Mouse (Mus musculus): ENCODE measurements around the gene Gpx6.

Gpx6 gene

DNA sequence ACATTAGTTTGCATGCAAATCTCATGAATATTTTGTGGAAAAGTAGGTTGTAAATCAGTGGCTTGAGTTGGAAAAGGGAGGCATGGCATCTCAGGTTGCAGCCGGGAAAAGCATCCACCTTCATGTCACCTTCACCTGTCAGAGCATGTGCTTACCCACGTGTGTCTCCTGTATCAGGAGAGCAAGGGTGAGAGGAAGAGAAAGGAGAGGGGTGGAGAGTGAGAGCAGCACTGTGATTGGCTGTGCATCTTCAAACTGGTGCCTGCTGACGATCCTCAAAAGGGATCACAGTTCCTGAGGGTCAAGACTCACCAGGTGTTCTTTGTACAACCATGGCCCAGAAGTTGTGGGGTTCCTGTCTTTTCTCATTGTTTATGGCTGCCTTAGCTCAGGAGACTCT lies at the start of gene Gpx6:
Gene Gpx6, plus strand, starts transcription at position 200 of the 400 bp plus-strand sequence.
- no peak for DNase-seq (ENCODE audit: low spot score)

DNA sequence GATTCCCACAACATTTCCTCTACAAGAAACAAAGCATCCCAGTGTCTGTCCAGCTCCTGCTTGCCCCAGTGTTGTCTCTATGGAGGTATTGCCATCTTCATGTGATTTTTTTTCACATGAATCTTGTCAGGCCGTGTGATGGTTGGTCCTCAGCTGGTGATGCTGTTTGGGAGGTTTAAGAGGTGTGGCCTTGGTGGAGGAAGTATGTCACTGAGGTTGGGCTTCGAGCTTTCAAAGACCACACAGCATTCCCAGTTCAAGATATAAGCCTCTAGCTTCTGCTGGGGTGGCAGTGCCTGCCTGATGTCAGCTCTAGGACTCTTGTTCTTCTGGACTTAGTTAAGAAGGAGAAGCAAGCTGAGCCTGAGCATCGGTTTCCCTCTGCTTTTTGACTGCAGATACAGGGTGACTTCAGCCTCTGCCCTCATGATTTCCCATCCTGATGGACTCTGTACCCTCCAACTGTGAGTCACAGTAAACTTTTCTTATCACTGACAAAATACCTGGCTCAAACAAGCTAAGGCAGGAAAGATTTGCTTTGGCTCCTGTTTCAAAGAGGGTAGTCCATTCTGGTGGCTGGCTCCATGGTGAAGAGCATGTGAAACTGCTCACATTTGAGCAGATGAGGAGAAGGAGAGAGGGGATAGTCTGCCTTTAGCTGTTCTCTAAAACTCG lies 49.0 kb upstream of the Gpx6 start:
- DNase-seq (ENCODE audit: low spot score) = no peak

DNA sequence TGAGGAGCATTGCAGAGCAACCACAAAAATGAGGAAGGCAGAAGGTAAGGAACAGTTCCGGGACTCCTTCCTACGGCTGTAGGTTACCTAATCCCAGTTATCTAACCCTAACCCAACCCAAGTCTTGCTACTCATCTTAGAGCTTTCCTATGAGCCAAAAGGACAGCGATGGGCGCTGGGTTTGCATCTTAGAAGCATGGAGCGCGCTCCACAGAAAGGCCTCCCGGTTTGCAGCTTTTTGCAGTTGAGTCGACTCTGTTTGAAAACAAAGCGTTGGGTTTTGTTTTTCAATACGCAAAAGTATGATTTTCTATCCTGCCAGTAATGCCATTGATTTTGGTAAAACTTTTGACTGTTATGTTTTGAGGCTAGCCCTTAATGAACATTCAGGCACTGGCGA lies 48.0 kb upstream of the Gpx6 start:
- DNase-seq (ENCODE audit: low spot score) = no peak

DNA sequence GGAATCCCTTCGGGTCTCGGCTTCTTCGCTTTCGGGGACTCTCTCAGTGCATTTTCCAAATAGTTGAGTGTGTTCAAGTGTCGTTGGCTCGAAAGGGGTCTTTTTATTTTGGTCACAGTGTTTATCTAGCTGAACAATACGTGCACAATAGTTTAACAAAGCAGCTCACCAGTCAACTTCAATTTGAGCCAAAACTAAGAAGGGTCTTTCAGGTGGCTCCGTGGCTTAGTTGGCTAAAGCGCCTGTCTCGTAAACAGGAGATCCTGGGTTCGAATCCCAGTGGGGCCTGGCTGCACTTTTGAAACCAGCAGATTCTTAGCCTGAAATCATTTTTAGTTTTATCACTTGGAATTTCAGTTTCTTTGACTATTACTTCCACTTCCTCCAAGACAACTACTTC lies 47.6 kb upstream of the Gpx6 start:
- no peak for DNase-seq (ENCODE audit: low spot score)

DNA sequence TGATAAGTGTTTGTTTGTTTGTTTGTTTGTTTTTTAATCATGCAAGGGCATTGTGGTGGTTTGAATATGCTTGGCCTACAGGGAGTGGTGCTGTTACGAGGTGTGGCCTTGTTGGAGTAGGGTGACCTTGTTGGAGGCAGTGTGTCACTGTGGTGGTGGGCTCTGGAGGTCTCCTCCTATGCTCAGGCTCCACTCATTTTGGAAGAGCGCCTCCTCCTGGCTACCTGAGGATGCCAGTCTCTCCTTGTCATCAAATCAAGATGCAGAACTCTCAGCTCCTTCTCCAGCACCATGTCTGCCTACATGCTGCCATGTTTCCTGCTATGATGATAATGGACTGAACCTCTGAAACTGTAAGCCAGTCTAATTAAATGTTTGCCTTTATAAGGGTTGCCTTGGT lies 46.2 kb upstream of the Gpx6 start:
- no peak for DNase-seq (ENCODE audit: low spot score)

DNA sequence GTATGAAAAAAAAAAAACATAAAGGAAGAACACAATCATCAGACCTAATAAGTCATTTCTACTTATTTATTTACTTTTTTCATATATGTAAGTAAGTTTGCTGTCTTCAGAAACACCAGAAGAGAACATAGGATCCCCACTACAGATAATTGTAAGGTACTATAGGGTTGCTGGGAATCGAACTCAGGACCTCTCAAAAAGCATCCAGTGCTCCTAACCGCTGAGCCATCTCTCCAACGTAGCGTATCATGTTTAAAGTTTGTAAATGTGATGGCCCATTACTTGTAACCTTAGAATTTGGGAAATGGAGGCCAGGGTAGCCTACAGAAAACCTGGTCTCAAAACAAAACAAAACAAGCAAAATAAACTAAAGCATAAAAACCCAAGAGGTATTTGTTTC lies 44.4 kb upstream of the Gpx6 start:
- DNase-seq (ENCODE audit: low spot score) = no peak

DNA sequence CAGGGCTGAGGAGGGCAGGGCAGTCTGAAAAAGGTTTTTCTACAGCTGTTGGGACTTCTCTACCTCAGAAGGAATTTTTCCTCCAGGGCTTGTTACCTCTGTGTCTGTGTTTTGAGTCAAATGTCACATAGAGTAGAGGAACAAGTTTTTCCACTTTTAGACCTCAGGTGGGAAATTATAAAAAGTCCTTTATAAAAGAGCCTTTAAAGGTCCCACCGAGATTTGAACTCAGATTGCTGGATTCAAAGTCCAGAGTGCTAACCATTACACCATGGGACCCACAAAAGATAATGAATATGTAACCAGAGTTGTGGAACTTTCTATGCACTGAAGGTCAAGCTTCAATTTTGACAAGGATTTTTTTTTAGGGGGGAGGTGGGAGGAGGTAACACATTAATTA lies 43.7 kb upstream of the Gpx6 start:
- no peak for DNase-seq (ENCODE audit: low spot score)

DNA sequence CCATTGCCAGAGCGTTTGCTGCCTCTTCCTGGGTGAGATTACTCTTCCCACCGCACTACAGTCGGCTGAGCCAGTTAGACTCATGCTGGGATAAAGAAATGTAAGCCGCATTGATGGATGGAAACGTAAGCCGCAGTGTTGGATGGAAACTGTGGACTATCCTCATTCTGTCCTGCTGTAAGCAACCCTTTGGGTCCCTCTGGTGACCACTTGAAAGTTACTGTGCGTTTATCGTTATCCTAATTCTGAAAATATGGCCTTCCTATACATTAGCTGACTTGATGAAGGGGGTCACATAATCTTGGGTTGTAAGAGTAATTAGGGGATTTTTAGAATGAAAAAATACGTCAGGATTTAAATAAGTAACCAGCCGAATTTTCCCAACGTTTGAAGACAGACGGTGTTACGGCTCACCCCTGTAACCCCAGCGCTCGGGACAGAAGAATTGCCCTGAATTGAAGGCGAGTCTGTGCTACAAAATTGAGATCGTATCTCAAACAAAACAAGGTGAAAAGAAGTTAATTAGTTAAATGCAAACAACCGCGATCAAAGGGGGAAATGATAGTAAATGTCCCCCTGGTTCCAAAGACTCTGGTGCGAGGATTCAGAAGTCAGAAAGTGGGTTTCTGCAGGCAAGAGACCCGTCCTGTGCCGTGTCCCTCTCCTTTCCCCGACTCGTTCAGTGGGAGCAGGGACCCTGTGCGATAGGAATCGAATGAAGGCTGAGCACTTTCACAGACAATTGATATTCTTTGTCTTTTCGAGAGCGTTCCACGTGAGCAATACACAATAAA lies 36.7 kb upstream of the Gpx6 start:
- DNase-seq (ENCODE audit: low spot score) = no peak

DNA sequence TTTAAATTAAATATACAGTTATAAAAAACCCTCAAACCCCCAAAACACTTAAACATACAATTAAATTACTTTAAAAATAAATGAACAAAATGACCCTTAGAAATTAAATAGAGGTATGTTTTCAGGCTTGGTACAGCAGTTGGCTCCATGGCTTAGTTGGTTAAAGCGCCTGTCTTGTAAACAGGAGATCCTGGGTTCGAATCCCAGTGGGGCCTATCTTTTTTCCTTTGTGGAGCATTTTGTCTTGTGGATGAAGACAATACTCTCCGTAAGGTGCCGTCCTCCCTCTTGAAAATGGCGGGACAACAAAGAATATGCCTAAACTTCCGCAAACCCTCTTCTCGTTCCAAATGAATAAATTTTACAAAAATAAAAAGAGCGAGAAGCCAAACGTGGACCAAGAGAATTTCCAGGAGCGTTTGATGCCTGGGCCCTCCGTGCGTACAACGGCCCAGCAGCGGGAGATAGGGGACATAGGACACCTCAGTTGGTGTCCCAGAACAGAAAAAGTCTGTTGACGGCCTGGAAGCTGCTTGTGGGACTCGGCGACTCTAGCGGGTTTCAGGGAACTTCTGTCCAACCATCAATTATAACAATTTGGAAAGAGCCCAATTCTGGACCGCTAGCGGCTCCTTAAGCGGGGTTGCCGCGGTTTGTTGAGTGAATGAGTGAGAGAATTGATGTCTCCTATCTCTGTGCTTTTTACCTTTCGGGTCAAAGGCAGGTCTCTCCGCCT lies 35.9 kb upstream of the Gpx6 start:
- DNase-seq (ENCODE audit: low spot score) = peak; percentile 50

DNA sequence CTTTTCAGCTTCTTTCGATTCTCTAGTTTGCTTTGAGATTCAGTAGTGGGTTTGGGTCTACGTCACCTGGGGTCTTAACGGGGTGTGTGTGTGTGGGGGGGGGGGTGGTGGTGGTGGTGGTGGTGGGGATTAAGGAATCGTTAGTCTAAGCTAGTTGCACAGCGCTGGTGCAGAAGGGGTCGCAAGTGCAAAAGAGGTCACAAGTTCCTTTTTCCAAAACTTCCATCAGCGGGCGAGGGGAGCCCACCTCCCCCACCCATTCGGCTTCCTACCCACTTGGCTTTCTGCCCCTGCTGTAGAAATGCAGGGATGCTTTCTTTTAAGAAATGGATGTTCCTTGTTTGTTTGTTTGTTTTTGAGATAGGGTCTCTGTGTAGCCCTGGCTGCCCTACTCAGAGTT lies 35.4 kb upstream of the Gpx6 start:
- no peak for DNase-seq (ENCODE audit: low spot score)

DNA sequence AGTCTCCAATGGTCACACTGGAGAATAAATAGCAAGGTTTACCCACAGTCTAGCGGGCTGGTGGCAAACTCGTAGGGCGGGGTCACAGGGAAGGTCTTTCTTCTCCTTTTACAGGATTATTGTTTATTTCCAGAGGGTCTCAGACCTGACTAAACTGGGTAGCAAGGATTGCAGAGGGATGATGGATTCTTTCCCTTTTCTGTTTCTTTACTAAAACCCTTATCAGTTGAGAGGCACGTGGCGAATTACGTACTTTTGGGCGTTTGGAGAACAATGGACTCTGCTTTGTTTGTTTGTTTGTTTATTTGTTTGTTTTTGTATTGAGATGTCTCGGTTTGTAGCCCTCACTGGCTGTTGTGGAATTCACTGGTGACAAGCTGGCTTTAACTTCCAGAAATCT lies 32.8 kb upstream of the Gpx6 start:
- DNase-seq (ENCODE audit: low spot score) = no peak

DNA sequence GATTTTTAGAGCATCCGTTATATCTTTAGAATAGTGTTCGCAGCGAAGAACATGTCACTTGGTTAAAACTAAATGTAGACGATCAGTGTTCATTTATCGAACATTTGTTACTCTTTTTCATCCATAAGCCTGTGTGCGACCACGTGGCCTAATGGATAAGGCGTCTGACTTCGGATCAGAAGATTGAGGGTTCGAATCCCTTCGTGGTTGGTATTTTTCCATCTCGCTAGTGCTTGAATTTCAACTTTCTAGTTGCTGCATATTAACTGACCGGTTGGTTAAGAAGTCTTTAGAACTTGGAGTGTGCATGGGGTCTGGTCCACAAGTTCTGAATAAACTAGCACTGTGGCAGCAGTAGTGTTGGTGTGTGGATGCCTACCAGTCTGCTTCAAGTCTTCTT lies 32.4 kb upstream of the Gpx6 start:
- peak; percentile 84 for DNase-seq (ENCODE audit: low spot score)

DNA sequence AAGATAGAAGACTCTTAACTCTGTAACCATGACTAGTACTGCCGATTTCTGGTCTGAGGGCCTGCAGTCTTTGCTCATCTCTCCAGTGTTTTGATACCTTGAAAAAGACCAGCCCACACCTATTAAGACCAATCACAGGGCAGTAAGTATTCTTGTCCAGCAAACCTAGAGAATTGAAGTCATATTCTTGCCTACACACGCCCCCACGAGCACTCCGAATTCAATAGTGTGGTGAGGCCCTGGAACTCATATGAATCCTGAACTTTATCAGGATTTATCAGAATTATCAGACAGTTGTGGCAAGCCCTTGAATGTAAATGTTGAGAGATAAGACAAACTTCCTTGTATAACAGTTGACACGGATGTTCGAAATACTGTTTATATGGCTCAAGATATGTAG lies 19.3 kb upstream of the Gpx6 start, which contains the start of gene Gpx5:
Gene Gpx5, minus strand, starts transcription at position 101 of the 400 bp plus-strand sequence.
- no peak for DNase-seq (ENCODE audit: low spot score)

DNA sequence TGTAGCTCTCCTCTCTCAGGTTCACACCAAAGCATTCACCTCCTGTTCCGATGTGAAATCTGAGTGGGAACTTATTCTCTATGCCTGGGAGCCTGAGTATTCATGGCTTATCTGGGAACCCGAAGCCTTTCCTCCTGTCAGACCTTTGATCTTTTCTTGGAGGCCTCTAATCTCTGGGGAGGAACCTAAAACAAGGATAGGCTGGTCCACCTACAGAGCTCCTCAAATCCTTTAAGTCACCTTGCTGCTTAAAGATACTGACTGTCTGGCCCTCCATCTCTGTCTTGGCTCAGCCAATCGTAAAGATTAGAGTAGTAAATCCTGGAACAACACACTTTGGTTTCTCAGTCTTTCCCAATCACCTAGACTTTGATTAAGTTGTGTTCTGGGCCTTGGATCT lies 13.4 kb upstream of the Gpx6 start:
- no peak for DNase-seq (ENCODE audit: low spot score)

DNA sequence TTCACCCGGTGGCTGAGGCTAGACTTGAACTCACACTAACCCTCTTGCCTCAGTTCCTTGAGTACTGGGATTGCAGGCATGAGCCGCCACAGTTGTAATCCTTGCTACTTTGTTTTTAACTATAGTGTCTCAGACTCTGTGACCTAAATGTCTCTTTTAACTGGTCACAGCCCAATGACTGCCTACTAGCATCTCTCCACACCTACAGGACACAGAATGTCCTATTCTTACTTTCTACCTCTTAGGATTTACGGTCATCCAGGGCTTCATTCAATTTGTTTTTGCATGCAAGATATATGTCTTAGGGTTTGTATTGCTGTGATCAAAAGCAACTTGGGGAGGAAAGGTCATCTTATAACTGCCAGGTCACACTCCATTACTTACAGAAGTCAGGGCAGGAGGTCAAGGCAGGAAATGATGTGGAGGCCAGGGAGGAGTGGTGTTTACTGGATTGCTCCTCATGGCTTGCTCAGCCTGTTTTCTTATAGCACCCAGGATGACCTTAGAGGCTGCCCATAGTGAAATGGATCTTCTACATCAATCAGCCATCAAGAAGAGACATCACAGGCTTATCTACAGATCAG lies 7.3 kb upstream of the Gpx6 start:
- no peak for DNase-seq (ENCODE audit: low spot score)

DNA sequence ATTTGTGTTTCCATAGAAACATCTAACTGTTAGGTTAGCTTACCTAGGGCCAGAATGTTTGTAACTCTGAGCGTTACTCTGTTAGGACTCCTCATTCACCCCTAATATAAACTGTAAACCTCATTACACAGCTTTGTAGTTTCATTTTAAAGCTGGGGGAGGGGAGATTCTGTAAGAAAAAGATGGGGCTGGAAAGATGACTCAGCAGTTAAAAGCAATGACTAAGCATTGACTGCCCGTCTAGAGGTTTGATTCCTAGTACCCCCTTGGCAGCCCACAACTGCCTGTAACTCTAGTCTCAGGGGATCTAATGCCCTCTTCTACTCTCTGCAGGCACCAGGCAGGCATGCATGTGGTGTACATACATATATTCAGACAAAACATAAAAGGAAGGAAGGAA lies 2.1 kb upstream of the Gpx6 start:
- no peak for DNase-seq (ENCODE audit: low spot score)

DNA sequence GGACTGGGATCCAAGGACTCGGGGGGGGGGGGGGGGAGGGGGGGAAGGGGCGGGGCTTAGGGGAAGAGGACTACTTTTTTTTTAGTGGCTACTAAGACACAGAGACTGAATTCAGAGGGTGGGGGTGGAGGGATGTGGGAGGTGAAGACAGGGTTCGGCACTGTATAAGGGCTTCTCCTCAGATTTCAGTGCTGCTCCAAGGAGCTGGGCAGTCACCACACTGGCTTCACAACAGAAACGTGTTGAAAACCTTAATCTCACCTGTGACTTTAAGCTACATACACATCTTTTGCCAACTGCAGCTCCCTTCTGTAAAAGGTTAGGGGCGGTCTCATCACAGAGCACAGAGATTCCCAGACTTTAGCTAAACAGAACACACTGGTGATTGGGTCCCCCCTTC lies 929 bp downstream of the Gpx6 start:
- no peak for DNase-seq (ENCODE audit: low spot score)

DNA sequence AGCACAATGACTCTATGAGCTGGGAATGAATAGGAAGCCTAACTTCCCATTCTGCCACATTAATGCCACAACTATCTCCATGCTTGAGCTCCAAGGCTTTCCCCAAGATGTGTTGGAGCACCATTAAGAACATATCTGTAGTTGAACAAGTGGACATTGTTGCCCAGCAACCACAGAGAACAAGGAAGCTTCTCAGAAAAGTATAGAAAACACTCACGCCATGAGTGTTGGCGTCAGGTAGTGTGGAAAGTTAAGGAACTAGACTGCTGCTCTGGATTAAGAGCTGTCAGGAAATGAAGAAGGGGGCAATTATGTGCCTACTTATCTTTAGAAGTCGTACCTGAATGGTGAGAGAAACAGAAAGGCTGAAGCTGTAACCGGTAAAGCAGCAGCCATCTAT lies 2.0 kb downstream of the Gpx6 start:
- DNase-seq (ENCODE audit: low spot score) = no peak

DNA sequence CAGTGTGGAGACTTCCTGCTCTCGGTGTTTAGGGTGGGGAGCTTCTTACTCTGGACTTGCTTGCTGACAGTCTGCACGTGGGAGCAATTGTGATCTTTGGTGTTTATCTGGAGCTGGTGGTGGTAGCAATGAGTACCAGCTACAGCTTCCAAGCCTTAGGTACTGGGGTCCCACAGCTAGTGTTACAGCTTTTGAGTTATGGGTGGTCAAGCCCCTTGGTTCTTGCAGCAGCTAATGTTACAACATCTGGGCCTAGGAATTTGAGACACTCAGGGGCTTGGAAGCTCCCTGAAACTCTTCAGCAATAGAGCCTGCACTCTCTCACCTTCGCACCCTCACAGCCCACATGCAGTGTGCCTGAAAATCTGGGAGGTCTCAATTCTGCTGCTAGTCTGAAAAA lies 8.3 kb downstream of the Gpx6 start:
- DNase-seq (ENCODE audit: low spot score) = no peak

DNA sequence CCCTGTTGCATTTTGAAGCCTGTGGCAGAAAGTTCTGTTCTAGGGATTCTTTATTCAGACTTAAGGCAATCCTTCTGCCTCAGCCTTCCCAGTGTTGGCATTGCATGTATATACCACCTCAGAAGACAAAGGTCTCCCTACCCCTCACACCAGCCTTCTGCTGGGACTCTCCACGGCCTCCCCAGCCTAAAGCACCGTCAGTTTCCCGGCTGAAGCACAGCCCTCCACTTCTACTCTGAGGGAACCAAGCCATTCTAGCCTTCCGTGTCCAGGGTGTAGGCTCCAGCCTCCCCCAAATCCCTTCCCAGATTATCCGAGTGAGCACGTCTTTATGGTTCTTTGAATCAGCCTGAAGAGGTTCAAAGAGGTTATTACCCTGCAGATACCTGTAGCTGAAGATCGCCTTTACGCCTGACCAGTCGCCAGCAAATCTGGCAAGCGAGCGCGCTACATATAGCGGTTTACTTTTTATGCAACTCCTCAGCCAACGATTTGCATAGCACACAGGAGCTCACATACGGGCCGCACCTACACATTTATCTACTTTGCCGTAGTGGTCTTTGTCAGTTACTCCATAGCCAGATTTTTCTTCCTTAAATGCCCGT lies 10.1 kb downstream of the Gpx6 start:
- no peak for DNase-seq (ENCODE audit: low spot score)

DNA sequence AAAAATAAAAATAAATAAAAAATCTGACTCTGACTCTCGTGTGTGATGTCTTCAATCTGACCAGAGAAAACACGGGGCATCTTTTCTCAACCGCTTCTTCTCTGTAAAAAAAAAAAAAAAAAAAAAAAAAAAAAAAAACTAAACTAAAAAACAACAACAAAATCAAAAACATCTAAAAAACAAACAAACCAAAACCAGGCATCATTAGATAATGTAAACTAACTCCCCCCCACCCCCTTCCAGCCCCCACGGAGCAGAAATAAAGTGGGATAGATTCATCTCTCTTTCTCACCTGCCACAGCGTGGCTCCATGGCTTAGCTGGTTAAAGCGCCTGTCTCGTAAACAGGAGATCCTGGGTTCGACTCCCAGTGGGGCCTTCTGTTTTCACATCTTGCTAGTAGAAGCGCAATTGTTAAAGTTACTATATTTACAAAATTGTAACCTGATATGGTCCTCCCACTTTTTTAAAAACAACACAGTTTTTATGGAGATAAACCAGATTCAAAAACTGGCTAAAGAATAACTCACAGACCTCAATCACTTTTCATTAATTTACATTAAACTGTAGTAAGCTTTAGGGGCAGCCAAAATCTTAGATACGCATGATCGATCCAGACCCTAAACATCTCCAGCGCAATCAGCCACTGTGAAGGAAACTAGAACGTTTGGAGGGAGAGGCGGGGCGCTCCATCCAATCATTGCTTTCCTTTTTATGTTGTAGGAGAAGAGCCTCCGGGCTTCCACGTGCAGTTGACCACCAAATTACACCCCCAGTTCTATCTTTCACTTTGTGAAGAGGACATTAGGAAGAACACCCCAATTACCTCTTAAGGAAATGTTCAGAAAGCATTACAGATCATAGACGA lies 10.8 kb downstream of the Gpx6 start:
- DNase-seq (ENCODE audit: low spot score) = no peak

All from lung, postnatal 25 days (tissue).